Mouse (Mus musculus): Measurements from ENCODE around the gene Has1. TPM values are rescaled to one million over a fixed set of nuclear protein-coding genes. Genes with fewer than 3 reads are reported as not detected.

Gene Has1
- polyA plus RNA-seq, 2 experiments: 0.25 to 1.6 TPM

DNA sequence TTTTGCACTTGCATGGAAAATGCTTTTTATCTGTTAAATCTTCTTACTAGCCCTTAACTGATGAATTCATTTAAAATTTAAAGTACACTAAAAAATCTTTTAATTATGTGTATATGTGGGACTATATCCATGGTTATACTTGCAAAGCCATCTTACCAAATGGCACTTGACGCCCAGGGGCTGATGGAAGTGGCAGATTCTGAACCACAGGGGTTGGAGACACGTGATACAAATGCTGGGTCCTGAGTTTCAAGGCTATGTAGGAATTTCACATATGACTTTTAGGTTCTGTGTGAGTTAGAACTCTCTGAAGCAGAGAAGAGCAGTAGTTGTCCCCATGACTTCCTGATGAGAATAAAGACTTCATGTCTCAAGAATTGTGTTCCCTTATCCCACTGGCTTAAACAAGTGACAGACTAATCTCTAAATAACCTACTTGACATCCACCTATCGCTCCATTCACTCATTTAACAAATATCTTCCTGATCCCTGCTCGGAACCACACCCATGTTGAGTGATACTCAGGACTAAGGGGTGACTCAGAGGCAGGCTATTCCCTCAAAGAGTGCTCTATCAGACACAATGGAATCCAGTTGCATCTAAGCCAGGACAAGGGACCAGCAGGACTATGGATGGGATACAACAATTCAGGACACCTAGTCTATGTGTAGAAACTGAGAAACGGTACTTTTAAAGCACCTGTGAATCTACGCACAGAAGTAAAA, 31.2 kb downstream of the Has1 start:
- no peak for DNase-seq (ENCODE audit: low spot score)
- Histone ChIP-seq H3K9me3 (ENCODE audit: control insufficient read depth, low read length) (no peaks in the 10 kb centered on the region), H3K27me3 (ENCODE audit: control insufficient read depth, insufficient read depth, low read length) (no peaks in the 10 kb centered on the region), H3K4me2 (replicated peaks; ENCODE audit: low read depth, low read length, severe bottlenecking) (no peak overlapping the region), H3K27ac (replicated peaks; ENCODE audit: low read depth, low read length) (no peak overlapping the region), H3K4me3 (replicated peaks; ENCODE audit: low read length) (no peak overlapping the region), H3K4me1 (ENCODE audit: control insufficient read depth, insufficient read depth, low read length) (peaks cover 5% of the 10 kb centered on the region), H3K36me3 (ENCODE audit: control insufficient read depth, insufficient read depth, low read length) (no peaks in the 10 kb centered on the region), H3K9ac (ENCODE audit: low read depth, low read length, severe bottlenecking) (no peak overlapping the region)
- no peak for ATAC-seq (ENCODE audit: low FRiP score, low read depth)
- TF ChIP-seq POLR2A (IDR thresholded peaks at IDR 0.05; ENCODE audit: borderline replicate concordance, extremely low read depth, insufficient read depth, insufficient read length): no peak
- WGBS: 82% methylated on average over 6 of the region's 6 CpGs

DNA sequence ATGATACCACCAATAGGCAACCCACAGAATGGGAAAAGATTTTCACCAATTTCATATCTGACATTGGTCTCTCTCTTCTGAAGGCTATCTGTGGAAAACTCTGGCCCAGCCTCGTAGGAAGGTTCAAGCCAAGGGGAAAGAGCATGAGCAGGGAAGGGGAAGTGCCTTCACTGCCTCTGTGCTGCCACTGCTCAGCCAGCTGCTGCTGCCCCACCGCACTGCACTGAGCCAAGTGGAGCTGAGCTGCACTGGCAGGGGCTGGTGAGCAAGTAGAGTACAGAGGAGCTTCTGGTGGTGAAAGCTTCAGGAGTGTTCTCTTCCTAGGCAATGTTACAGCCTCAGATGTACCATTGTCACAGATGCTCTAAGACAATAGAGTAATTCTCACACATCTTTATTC, 59.5 kb downstream of the Has1 start:
- ATAC-seq (ENCODE audit: low FRiP score, low read depth) (no peak), DNase-seq (ENCODE audit: low spot score) (no peak)
- H3K4me3 ChIP-seq (replicated peaks; ENCODE audit: low read length): no peak overlapping the region
- WGBS: 47% methylated on average over 2 of the region's 2 CpGs
- no peak overlapping the region for H3K9ac ChIP-seq (ENCODE audit: low read depth, low read length, severe bottlenecking)
- no peaks in the 10 kb centered on the region for H3K27me3 ChIP-seq (ENCODE audit: control insufficient read depth, insufficient read depth, low read length)
- no peak overlapping the region for H3K4me2 ChIP-seq (replicated peaks; ENCODE audit: low read depth, low read length, severe bottlenecking)
- H3K36me3 ChIP-seq (ENCODE audit: control insufficient read depth, insufficient read depth, low read length): no peaks in the 10 kb centered on the region
- no peaks in the 10 kb centered on the region for H3K9me3 ChIP-seq (ENCODE audit: control insufficient read depth, low read length)
- no peak for TF ChIP-seq POLR2A (IDR thresholded peaks at IDR 0.05; ENCODE audit: borderline replicate concordance, extremely low read depth, insufficient read depth, insufficient read length)
- peaks cover 5% of the 10 kb centered on the region; the same call in 1 of the 2 replicates for H3K4me1 ChIP-seq (ENCODE audit: control insufficient read depth, insufficient read depth, low read length)
- no peak overlapping the region for H3K27ac ChIP-seq (replicated peaks; ENCODE audit: low read depth, low read length)

MicroRNA genes within 50 kb of the gene (microRNA counts, 519-probe panel; counts per million panel counts)
- microRNA mmu-let-7e (5,025 counts per million, percentile 95 among the panel's probes with 10 or more counts), microRNA mmu-miR-125a-3p (3,362 counts per million, percentile 65 among the panel's probes with 10 or more counts), microRNA mmu-miR-125a-5p (5,339 counts per million, percentile 98 among the panel's probes with 10 or more counts), microRNA mmu-miR-99b (4,311 counts per million, percentile 86 among the panel's probes with 10 or more counts)

Small RNAs within 50 kb of the gene (microRNA-seq; reads per million reads assigned to microRNA genes)
- gene Gm25927 (not detected), gene Mir125a (4,024 reads per million, percentile 86 among the genes with 10 or more reads in this experiment), gene Mir99b (16,164 reads per million, percentile 96 among the genes with 10 or more reads in this experiment), gene Mirlet7e (not detected)

Other genes starting within 250 kb of the Has1 start
- gene Lnpep, start 230.2 kb downstream of the Has1 start, polyA plus RNA-seq (2012; rRNA removed): 14.0 and 15.1 TPM in 2 replicates
- gene Lnpep, start 230.2 kb downstream of the Has1 start, polyA plus RNA-seq (2014; fragmentation: Nextera tagmentation; extraction: Ambion mirVana): 10.5 and 11.8 TPM in 2 replicates
- gene Vmn2r90, start 151.5 kb downstream of the Has1 start, polyA plus RNA-seq (2012; rRNA removed): 0.03 TPM in 1 of 2 replicates, not detected in the other
- gene Vmn2r90, start 151.5 kb downstream of the Has1 start, polyA plus RNA-seq (2014; fragmentation: Nextera tagmentation; extraction: Ambion mirVana): not detected in 2 replicates
- gene Spaca6, start 28.0 kb downstream of the Has1 start, polyA plus RNA-seq (2012; rRNA removed): 125 and 142 TPM in 2 replicates
- gene Spaca6, start 28.0 kb downstream of the Has1 start, polyA plus RNA-seq (2014; fragmentation: Nextera tagmentation; extraction: Ambion mirVana): 23.6 and 32.5 TPM in 2 replicates
- 0.11 and 0.58 TPM in 2 replicates for gene Fpr1, start 28.7 kb upstream of the Has1 start, polyA plus RNA-seq (2012; rRNA removed)
- 0.23 TPM in 1 of 2 replicates, not detected in the other for gene Fpr1, start 28.7 kb upstream of the Has1 start, polyA plus RNA-seq (2014; fragmentation: Nextera tagmentation; extraction: Ambion mirVana)
- gene Fpr2, start 32.6 kb upstream of the Has1 start, polyA plus RNA-seq (2012; rRNA removed): 0.14 and 0.27 TPM in 2 replicates
- 0.23 and 0.36 TPM in 2 replicates for gene Fpr2, start 32.6 kb upstream of the Has1 start, polyA plus RNA-seq (2014; fragmentation: Nextera tagmentation; extraction: Ambion mirVana)
- gene Fpr3, start 32.6 kb upstream of the Has1 start, polyA plus RNA-seq (2012; rRNA removed): not detected in 2 replicates
- not detected in 2 replicates for gene Fpr3, start 32.6 kb upstream of the Has1 start, polyA plus RNA-seq (2014; fragmentation: Nextera tagmentation; extraction: Ambion mirVana)
- gene Fpr-rs4, start 166.5 kb upstream of the Has1 start, polyA plus RNA-seq (2012; rRNA removed): not detected in 2 replicates
- gene Fpr-rs4, start 166.5 kb upstream of the Has1 start, polyA plus RNA-seq (2014; fragmentation: Nextera tagmentation; extraction: Ambion mirVana): not detected in 2 replicates
- not detected in 2 replicates for gene Vmn2r124, start 194.2 kb upstream of the Has1 start, polyA plus RNA-seq (2012; rRNA removed)
- not detected in 2 replicates for gene Vmn2r124, start 194.2 kb upstream of the Has1 start, polyA plus RNA-seq (2014; fragmentation: Nextera tagmentation; extraction: Ambion mirVana)
- gene Vmn2r91, start 229.8 kb upstream of the Has1 start, polyA plus RNA-seq (2012; rRNA removed): not detected in 2 replicates
- not detected in 2 replicates for gene Vmn2r91, start 229.8 kb upstream of the Has1 start, polyA plus RNA-seq (2014; fragmentation: Nextera tagmentation; extraction: Ambion mirVana)